Mouse (Mus musculus) hindbrain, embryonic 11.5 days (tissue): ENCODE results near the gene Muc1. TPM values are rescaled to one million over a fixed set of nuclear protein-coding genes. Genes with fewer than 3 reads are reported as not detected.
"Not testable (repeated sequence)": the region's sequence is repeated elsewhere in the genome, so short reads cannot be mapped to it uniquely, and the experiment has no call there.

ENCODE experiments used
- ATAC-seq: fragments of 200-750 bp; cut with Nextera tagmentation; 2 replicates; pipeline ENCODE4 v1.8.0; 2017; ENCODE audit warnings: mild to moderate bottlenecking, moderate TSS enrichment, moderate library complexity; ENCODE audit not compliant: low FRiP score
- DNase-seq: peaks from one replicate; pipeline ENCODE4 v3.0.0-alpha.2; 2015; ENCODE audit warnings: low spot score
- H3K27ac ChIP-seq: fragments of 300-500 bp; sonication (generic); 2 replicates; pipeline ENCODE4 v1.5.1; 2014; ENCODE audit warnings: mild to moderate bottlenecking, low read depth, low read length
- H3K27me3 ChIP-seq: fragments of 300-500 bp; sonication (generic); 2 replicates; pipeline ENCODE4 v1.6.1; 2014; ENCODE audit warnings: mild to moderate bottlenecking, low read length, moderate library complexity, mixed read lengths; ENCODE audit not compliant: control insufficient read depth, insufficient read depth
- H3K36me3 ChIP-seq: fragments of 300-500 bp; sonication (generic); 2 replicates; pipeline ENCODE4 v1.6.1; 2014; ENCODE audit warnings: mild to moderate bottlenecking, low read length, moderate library complexity, mixed read lengths; ENCODE audit not compliant: control insufficient read depth, insufficient read depth
- H3K4me1 ChIP-seq: fragments of 300-500 bp; sonication (generic); replicated peaks from 2 replicates; pipeline ENCODE4 v1.6.1; 2014; ENCODE audit warnings: low read length, mixed read lengths; ENCODE audit not compliant: control insufficient read depth, insufficient read depth
- H3K4me2 ChIP-seq: fragments of 300-500 bp; sonication (generic); replicated peaks from 2 replicates; pipeline ENCODE4 v1.6.1; 2014; ENCODE audit warnings: mild to moderate bottlenecking, low read depth, low read length
- H3K4me3 ChIP-seq: fragments of 300-500 bp; sonication (generic); 2 replicates; pipeline ENCODE4 v1.5.1; 2014; ENCODE audit warnings: low read depth, low read length
- H3K9ac ChIP-seq: fragments of 300-500 bp; sonication (generic); 2 replicates; pipeline ENCODE4 v1.6.1; 2014; ENCODE audit warnings: low read depth, low read length
- H3K9me3 ChIP-seq: fragments of 300-500 bp; sonication (generic); 2 replicates; pipeline ENCODE4 v1.6.1; 2016; ENCODE audit warnings: low read length; ENCODE audit not compliant: control insufficient read depth
- WGBS: fragments of 180-500 bp; shearing (Covaris S2); extraction: QIAGEN DNeasy Blood & Tissue Kit; methylation state at CpG from one replicate; pipeline ENCODE4 v1.1.7; 2014; 5-methylcytosine and 5-hydroxymethylcytosine counted together
- polyA plus RNA-seq: library from polyadenylated mRNA; unstranded; fragments of >200 nt; fragmentation: Nextera tagmentation; extraction: Ambion mirVana; gene quantifications from 2 replicates; pipeline ENCODE4 v1.2.1, GENCODE M21; 2014

Gene Muc1
- polyA plus RNA-seq, 1 experiment from 2014 or later: 1.4 TPM

DNA sequence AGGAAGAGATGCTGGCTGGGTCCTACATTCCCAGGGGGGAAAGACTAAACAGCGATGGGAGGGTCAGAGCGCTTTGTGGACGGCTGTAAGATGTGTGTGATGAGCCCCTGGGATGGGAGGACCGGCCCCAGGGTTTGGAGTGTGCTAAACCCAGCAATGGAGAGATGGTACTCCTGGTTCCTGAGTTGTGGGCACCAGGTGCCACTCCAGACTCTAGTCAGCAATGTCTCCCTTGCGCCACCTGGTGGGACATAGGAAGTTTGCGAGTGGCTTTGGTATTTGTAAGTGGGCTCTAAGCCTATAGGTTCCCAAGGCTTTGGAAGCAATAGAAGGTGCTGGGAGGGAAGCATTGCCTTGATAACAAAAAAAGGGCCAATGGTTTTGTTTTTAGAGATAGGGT lies 13.0 kb upstream of the Muc1 start:
- H3K27ac ChIP-seq: peak overlapping the region; percentile 98
- no peaks in the 10 kb centered on the region; the same call in 1 of the 2 replicates for H3K36me3 ChIP-seq
- peak overlapping the region; percentile 63 for H3K4me3 ChIP-seq
- ATAC-seq (peak; percentile 17), DNase-seq (peak; percentile 94)
- peak overlapping the region; percentile 66 for H3K4me2 ChIP-seq
- WGBS: 1% methylated on average over 6 of the region's 6 CpGs
- no peaks in the 10 kb centered on the region for H3K9me3 ChIP-seq
- H3K27me3 ChIP-seq: no peaks in the 10 kb centered on the region
- H3K9ac ChIP-seq: peak overlapping the region; percentile 35
- peaks cover 3% of the 10 kb centered on the region; the same call in 1 of the 2 replicates for H3K4me1 ChIP-seq

DNA sequence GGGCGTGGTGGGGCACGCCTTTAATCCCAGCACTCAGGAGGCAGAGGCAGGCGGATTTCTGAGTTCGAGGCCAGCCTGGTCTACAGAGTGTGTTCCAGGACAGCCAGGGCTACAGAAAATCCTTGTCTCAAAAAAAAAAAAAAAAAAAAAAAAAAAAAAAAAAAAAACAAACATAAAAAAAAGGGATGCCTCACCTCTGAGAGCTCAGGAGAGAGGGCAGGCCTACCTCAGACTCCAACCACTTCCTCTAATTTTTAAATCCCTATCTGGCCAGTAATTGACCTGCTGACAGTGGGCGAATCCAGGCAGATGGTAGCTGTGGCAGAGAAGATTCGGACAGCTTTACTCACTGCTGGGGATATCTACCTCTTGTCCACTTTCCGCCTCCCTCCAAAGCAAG lies 12.4 kb upstream of the Muc1 start:
- not testable (repeated sequence) for H3K9me3 ChIP-seq, H3K36me3 ChIP-seq, H3K27me3 ChIP-seq, H3K9ac ChIP-seq, H3K4me1 ChIP-seq, ATAC-seq, DNase-seq, H3K27ac ChIP-seq, H3K4me3 ChIP-seq
- 73% methylated on average over 7 of the region's 7 CpGs for WGBS
- peak overlapping the region; percentile 66; the same call in 1 of the 2 replicates for H3K4me2 ChIP-seq

DNA sequence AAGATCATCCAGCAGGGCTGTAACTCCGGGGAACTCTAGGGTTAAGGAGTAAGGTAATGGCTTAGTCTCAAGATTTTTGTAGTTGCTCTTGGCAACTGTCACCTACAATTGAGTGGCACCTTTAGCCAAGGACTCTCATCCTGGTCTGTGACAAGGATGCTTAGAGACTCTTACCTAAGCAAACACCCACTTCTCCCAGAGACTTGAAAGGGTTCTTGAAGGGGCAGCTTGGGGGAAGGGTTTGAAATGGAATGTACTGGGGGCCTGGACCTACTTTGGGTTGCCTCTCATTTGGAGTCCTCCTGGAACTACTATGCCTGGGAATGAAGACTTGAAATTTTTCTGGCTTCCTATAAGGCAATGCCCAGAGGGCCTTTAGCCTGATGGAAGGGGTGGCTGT lies 10.6 kb upstream of the Muc1 start:
- H3K4me1 ChIP-seq: peaks cover 3% of the 10 kb centered on the region; the same call in 1 of the 2 replicates
- no peak overlapping the region for H3K4me3 ChIP-seq
- no peaks in the 10 kb centered on the region for H3K9me3 ChIP-seq
- no peaks in the 10 kb centered on the region; the same call in 1 of the 2 replicates for H3K36me3 ChIP-seq
- H3K9ac ChIP-seq: no peak overlapping the region
- WGBS: 100% methylated on average over 1 of the region's 1 CpGs
- H3K4me2 ChIP-seq: no peak overlapping the region
- DNase-seq (no peak), ATAC-seq (no peak)
- H3K27ac ChIP-seq: no peak overlapping the region
- no peaks in the 10 kb centered on the region for H3K27me3 ChIP-seq

DNA sequence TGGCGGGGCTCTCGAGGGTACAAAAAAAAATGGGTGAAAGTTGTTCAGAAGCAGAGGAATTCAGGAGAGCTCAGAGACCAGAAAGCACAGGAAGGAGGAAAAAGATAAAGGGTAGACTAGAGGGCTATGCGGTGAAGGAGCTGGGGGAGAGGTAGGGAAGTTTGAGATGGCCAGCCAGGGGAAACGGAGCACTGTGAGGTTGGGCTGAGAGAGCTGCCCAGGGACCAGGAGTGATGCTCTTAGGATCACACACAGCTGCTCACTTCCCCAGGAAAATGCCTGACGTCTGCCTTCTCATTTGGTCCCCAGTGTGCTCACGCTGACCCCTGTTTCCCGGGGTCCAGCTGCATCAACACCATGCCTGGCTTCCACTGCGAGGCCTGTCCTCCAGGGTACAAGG lies 9.3 kb upstream of the Muc1 start:
- DNase-seq: no peak
- 37% methylated on average over 8 of the region's 8 CpGs for WGBS
- Histone ChIP-seq H3K4me3 (no peak overlapping the region), H3K27me3 (no peaks in the 10 kb centered on the region), H3K4me2 (no peak overlapping the region), H3K9ac (no peak overlapping the region), H3K9me3 (no peaks in the 10 kb centered on the region), H3K36me3 (peaks cover 4% of the 10 kb centered on the region; the same call in 1 of the 2 replicates), H3K4me1 (peaks cover 13% of the 10 kb centered on the region), H3K27ac (0 out of 2 replicates have a peak overlapping the region, but pooled peaks have one; percentile 1)
- no peak for ATAC-seq

DNA sequence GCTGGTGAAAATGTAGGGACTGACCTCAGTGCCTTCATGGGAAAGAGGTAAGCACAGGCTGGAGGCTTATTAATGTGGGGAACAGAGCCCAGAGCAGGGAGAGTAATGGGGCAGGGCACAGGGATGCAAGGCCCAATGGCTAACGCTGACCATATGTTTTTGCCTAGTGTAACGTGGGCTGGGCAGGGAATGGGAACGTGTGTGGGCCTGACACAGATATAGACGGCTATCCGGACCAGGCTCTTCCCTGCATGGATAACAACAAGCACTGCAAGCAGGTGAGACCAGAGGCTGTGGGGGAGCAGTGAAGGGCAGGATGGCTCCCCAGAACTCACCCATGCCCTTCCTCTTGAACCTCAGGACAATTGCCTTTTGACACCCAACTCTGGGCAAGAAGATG lies 7.7 kb upstream of the Muc1 start:
- H3K9me3 ChIP-seq: no peaks in the 10 kb centered on the region
- peaks cover 4% of the 10 kb centered on the region; the same call in 1 of the 2 replicates for H3K36me3 ChIP-seq
- H3K27me3 ChIP-seq: 0 out of 2 replicates have a peak, but pooled peaks cover 2% of the 10 kb centered on the region
- no peak overlapping the region for H3K4me2 ChIP-seq
- no peak overlapping the region for H3K9ac ChIP-seq
- ATAC-seq (no peak), DNase-seq (no peak)
- peaks cover 15% of the 10 kb centered on the region for H3K4me1 ChIP-seq
- no peak overlapping the region for H3K27ac ChIP-seq
- H3K4me3 ChIP-seq: no peak overlapping the region
- WGBS: 69% methylated on average over 5 of the region's 5 CpGs

DNA sequence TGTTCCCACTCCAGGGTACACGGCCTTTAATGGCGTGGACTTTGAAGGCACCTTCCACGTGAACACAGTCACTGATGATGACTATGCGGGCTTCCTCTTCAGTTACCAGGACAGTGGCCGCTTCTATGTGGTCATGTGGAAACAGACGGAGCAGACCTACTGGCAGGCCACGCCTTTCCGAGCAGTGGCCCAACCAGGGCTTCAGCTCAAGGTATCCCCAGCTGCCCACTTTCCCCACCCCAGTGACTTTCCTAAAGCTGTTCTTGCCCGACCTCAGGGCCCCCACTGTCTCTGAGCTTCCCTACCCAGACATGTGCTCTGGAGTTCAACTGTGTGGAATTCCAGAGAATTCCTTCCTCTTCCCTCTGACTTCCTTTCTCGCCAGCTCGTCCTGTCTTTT lies 4.1 kb upstream of the Muc1 start:
- 46% methylated on average over 11 of the region's 11 CpGs for WGBS
- Histone ChIP-seq H3K27ac (peak overlapping the region; percentile 84), H3K4me2 (peak overlapping the region; percentile 84), H3K9ac (peak overlapping the region; percentile 83), H3K27me3 (0 out of 2 replicates have a peak, but pooled peaks cover 2% of the 10 kb centered on the region), H3K36me3 (peaks cover 4% of the 10 kb centered on the region; the same call in 1 of the 2 replicates), H3K4me1 (peaks cover 18% of the 10 kb centered on the region), H3K4me3 (peak overlapping the region; percentile 84), H3K9me3 (no peaks in the 10 kb centered on the region)
- peak; percentile 34 for DNase-seq
- no peak for ATAC-seq

DNA sequence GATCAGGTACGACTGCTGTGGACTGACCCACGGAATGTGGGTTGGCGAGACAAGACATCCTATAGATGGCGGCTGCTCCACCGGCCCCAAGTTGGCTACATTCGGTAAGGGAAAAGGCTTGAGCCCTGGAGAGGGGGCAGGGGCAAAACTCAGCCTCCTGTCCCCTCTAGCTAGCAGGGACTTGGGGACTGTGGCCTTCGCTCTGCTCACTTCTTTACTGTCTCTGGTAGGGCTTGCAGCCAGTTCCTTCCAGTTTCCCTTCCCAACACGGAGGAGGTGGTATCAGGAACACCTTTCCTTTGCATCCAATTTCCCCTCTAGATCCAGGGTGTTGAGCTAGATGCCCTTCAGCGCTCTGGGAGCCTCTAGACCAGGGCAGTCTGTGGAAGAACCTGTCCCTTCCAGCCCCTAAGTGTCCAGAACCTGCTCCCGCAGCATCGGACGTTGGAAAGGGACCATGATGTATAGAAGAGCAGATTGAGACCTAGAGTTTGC lies 3.5 kb upstream of the Muc1 start:
- Histone ChIP-seq H3K4me3 (peak overlapping the region; percentile 84), H3K36me3 (peaks cover 4% of the 10 kb centered on the region; the same call in 1 of the 2 replicates), H3K27ac (peak overlapping the region; percentile 84), H3K9ac (peak overlapping the region; percentile 83), H3K4me2 (peak overlapping the region; percentile 84), H3K9me3 (no peaks in the 10 kb centered on the region), H3K4me1 (peaks cover 18% of the 10 kb centered on the region), H3K27me3 (0 out of 2 replicates have a peak, but pooled peaks cover 2% of the 10 kb centered on the region)
- DNase-seq: no peak
- ATAC-seq: no peak
- WGBS: 18% methylated on average over 12 of the region's 12 CpGs

DNA sequence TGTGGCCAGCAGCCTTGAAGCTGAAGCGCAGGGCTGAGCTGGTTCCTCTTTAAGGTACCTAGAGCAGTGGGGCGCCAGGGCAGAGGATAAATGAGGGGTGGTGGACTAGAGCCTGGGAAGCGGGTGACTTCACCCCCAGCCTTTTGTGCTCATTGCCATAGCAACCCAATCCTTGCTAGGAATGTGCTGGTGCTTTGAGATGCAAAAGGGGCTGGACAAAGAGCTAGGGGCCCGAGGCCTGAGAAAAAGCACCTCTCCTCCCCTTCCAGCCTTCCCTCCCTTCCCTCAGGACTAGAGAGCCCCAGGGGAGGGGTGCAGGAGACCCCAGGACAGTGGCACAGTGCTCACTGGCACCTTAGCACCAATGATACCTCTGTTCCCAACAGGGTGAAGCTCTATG lies 2.9 kb upstream of the Muc1 start:
- ATAC-seq (peak; percentile 77), DNase-seq (peak; percentile 91)
- H3K4me1 ChIP-seq: peaks cover 18% of the 10 kb centered on the region
- peak overlapping the region; percentile 84 for H3K27ac ChIP-seq
- H3K36me3 ChIP-seq: peaks cover 4% of the 10 kb centered on the region; the same call in 1 of the 2 replicates
- 0 out of 2 replicates have a peak, but pooled peaks cover 2% of the 10 kb centered on the region for H3K27me3 ChIP-seq
- peak overlapping the region; percentile 83 for H3K9ac ChIP-seq
- WGBS: 27% methylated on average over 4 of the region's 4 CpGs
- no peaks in the 10 kb centered on the region for H3K9me3 ChIP-seq
- H3K4me3 ChIP-seq: peak overlapping the region; percentile 84
- peak overlapping the region; percentile 84 for H3K4me2 ChIP-seq

DNA sequence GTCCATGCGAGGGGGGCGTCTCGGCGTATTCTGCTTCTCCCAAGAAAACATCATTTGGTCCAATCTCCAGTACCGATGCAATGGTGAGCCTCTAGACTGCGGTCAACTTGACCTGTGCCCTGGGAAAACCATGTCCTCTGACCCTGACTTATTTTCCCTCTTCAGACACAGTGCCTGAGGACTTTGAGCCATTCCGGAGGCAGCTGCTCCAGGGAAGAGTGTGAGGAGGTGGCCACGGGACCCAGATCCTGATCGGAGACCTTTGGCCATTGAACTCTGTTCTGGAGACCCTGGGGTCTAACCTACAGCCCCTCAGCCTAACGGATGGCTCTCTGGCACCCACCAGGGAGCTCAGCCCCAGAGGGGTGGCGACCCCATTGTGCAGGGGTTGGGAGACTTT lies 2.5 kb upstream of the Muc1 start:
- Histone ChIP-seq H3K27me3 (0 out of 2 replicates have a peak, but pooled peaks cover 2% of the 10 kb centered on the region), H3K4me2 (peak overlapping the region; percentile 84), H3K9ac (peak overlapping the region; percentile 83), H3K36me3 (peaks cover 4% of the 10 kb centered on the region; the same call in 1 of the 2 replicates), H3K4me1 (peaks cover 18% of the 10 kb centered on the region), H3K27ac (peak overlapping the region; percentile 84), H3K9me3 (no peaks in the 10 kb centered on the region), H3K4me3 (peak overlapping the region; percentile 84)
- WGBS: 9% methylated on average over 11 of the region's 11 CpGs
- DNase-seq (no peak), ATAC-seq (no peak; the same call in 1 of the 2 replicates)
